Mouse (Mus musculus): Measurements from ENCODE around the gene Primpol. TPM values are rescaled to one million over a fixed set of nuclear protein-coding genes. Genes with fewer than 3 reads are reported as not detected.

Primpol gene
- polyA plus RNA-seq, 1 experiment from 2014 or later = 7.9 TPM

- WGBS (ENCODE audit: insufficient replicate concordance) = 45% methylated on average over 6 of the region's 6 CpGs
Measured at GRCm38 (mm10) chr8:46559428-46559827, 57.6 kb downstream of the Primpol start.

GRCm38 (mm10) chr8:46552441-46552765, 64.6 kb downstream of the Primpol start:
- WGBS (ENCODE audit: insufficient replicate concordance) = under 1% methylated on average over 10 of the region's 10 CpGs
- Histone ChIP-seq H3K4me1 (ENCODE audit: control insufficient read depth, low read depth, low read length) (peaks cover 28% of the 10 kb centered on the region), H3K9me3 (replicated peaks; ENCODE audit: control insufficient read depth, low read length) (no peaks in the 10 kb centered on the region), H3K4me2 (ENCODE audit: low read depth, low read length) (peak overlapping the region; percentile 86), H3K4me3 (ENCODE audit: low read depth, low read length) (peak overlapping the region; percentile 89), H3K9ac (ENCODE audit: low read depth, low read length) (peak overlapping the region; percentile 75), H3K27me3 (ENCODE audit: control insufficient read depth, insufficient read depth, low read depth, low read length) (no peaks in the 10 kb centered on the region), H3K36me3 (ENCODE audit: control insufficient read depth, insufficient read depth) (peaks cover 5% of the 10 kb centered on the region), H3K27ac (ENCODE audit: low read length) (peak overlapping the region; percentile 80)
- ATAC-seq (ENCODE audit: low read depth) = no peak

More at GRCm38 (mm10) chr8:46559428-46559827, 57.6 kb downstream of the Primpol start:
- Histone ChIP-seq H3K36me3 (ENCODE audit: control insufficient read depth, insufficient read depth) (peaks cover 23% of the 10 kb centered on the region), H3K9me3 (replicated peaks; ENCODE audit: control insufficient read depth, low read length) (no peaks in the 10 kb centered on the region), H3K4me2 (ENCODE audit: low read depth, low read length) (no peak overlapping the region), H3K27ac (ENCODE audit: low read length) (no peak overlapping the region), H3K9ac (ENCODE audit: low read depth, low read length) (no peak overlapping the region), H3K27me3 (ENCODE audit: control insufficient read depth, insufficient read depth, low read depth, low read length) (no peaks in the 10 kb centered on the region), H3K4me3 (ENCODE audit: low read depth, low read length) (no peak overlapping the region), H3K4me1 (ENCODE audit: control insufficient read depth, low read depth, low read length) (no peaks in the 10 kb centered on the region)
- no peak for ATAC-seq (ENCODE audit: low read depth)

- peak; percentile 90 for ATAC-seq (ENCODE audit: low read depth)
- H3K9ac ChIP-seq (ENCODE audit: low read depth, low read length) = peak within 1 kb of the TSS; percentile 75
- H3K9me3 ChIP-seq (replicated peaks; ENCODE audit: control insufficient read depth, low read length) = no peaks in the 10 kb centered on the region
- peaks cover 32% of the 10 kb centered on the region for H3K4me1 ChIP-seq (ENCODE audit: control insufficient read depth, low read depth, low read length)
- peaks cover 5% of the 10 kb centered on the region for H3K36me3 ChIP-seq (ENCODE audit: control insufficient read depth, insufficient read depth)
- H3K4me3 ChIP-seq (ENCODE audit: low read depth, low read length) = peak within 1 kb of the TSS; percentile 89
- H3K4me2 ChIP-seq (ENCODE audit: low read depth, low read length) = peak within 1 kb of the TSS; percentile 86
- peak within 1 kb of the TSS; percentile 98 for H3K27ac ChIP-seq (ENCODE audit: low read length)
- WGBS (ENCODE audit: insufficient replicate concordance) = under 1% methylated on average over 50 of the region's 50 CpGs
- no peaks in the 10 kb centered on the region for H3K27me3 ChIP-seq (ENCODE audit: control insufficient read depth, insufficient read depth, low read depth, low read length)
Measured at GRCm38 (mm10) chr8:46551615-46552440, 65.2 kb downstream of the Primpol start, which contains the start of gene Cenpu. Cenpu (plus strand) TSS chr8:46552028.

- Histone ChIP-seq H3K4me1 (ENCODE audit: control insufficient read depth, low read depth, low read length) (peaks cover 39% of the 10 kb centered on the region), H3K27ac (ENCODE audit: low read length) (peak overlapping the region; percentile 98), H3K27me3 (ENCODE audit: control insufficient read depth, insufficient read depth, low read depth, low read length) (no peaks in the 10 kb centered on the region), H3K36me3 (ENCODE audit: control insufficient read depth, insufficient read depth) (no peaks in the 10 kb centered on the region; the same call in 1 of the 2 replicates), H3K4me2 (ENCODE audit: low read depth, low read length) (peak overlapping the region; percentile 77), H3K9me3 (replicated peaks; ENCODE audit: control insufficient read depth, low read length) (no peaks in the 10 kb centered on the region), H3K4me3 (ENCODE audit: low read depth, low read length) (peak overlapping the region; percentile 89), H3K9ac (ENCODE audit: low read depth, low read length) (peak overlapping the region; percentile 40)
- WGBS (ENCODE audit: insufficient replicate concordance) = 19% methylated on average over 4 of the region's 4 CpGs
- ATAC-seq (ENCODE audit: low read depth) = no peak
Measured at GRCm38 (mm10) chr8:46551029-46551428, 66.0 kb downstream of the Primpol start.

- no peak for ATAC-seq (ENCODE audit: low read depth)
- WGBS (ENCODE audit: insufficient replicate concordance) = 80% methylated on average over 8 of the region's 8 CpGs
- H3K4me3 ChIP-seq (ENCODE audit: low read depth, low read length) = no peak overlapping the region
Measured at GRCm38 (mm10) chr8:46550058-46550457, 67.0 kb downstream of the Primpol start.

GRCm38 (mm10) chr8:46547245-46547644, 69.8 kb downstream of the Primpol start:
- H3K27me3 ChIP-seq (ENCODE audit: control insufficient read depth, insufficient read depth, low read depth, low read length) = no peaks in the 10 kb centered on the region
- peak overlapping the region; percentile 61 for H3K9ac ChIP-seq (ENCODE audit: low read depth, low read length)

More at GRCm38 (mm10) chr8:46550058-46550457, 67.0 kb downstream of the Primpol start:
- no peaks in the 10 kb centered on the region for H3K27me3 ChIP-seq (ENCODE audit: control insufficient read depth, insufficient read depth, low read depth, low read length)
- H3K9ac ChIP-seq (ENCODE audit: low read depth, low read length) = no peak overlapping the region
- H3K27ac ChIP-seq (ENCODE audit: low read length) = peak overlapping the region; percentile 8; the same call in 1 of the 2 replicates
- no peaks in the 10 kb centered on the region for H3K36me3 ChIP-seq (ENCODE audit: control insufficient read depth, insufficient read depth)
- no peaks in the 10 kb centered on the region for H3K9me3 ChIP-seq (replicated peaks; ENCODE audit: control insufficient read depth, low read length)
- H3K4me2 ChIP-seq (ENCODE audit: low read depth, low read length) = no peak overlapping the region
- H3K4me1 ChIP-seq (ENCODE audit: control insufficient read depth, low read depth, low read length) = peaks cover 47% of the 10 kb centered on the region

GRCm38 (mm10) chr8:46546431-46547176, 70.4 kb downstream of the Primpol start:
- 25% methylated on average over 11 of the region's 11 CpGs for WGBS (ENCODE audit: insufficient replicate concordance)
- peak; percentile 84 for ATAC-seq (ENCODE audit: low read depth)
- H3K27me3 ChIP-seq (ENCODE audit: control insufficient read depth, insufficient read depth, low read depth, low read length) = no peaks in the 10 kb centered on the region
- H3K4me2 ChIP-seq (ENCODE audit: low read depth, low read length) = peak overlapping the region; percentile 50
- H3K9ac ChIP-seq (ENCODE audit: low read depth, low read length) = peak overlapping the region; percentile 61
- no peaks in the 10 kb centered on the region for H3K9me3 ChIP-seq (replicated peaks; ENCODE audit: control insufficient read depth, low read length)
- H3K4me3 ChIP-seq (ENCODE audit: low read depth, low read length) = peak overlapping the region; percentile 8
- no peaks in the 10 kb centered on the region for H3K36me3 ChIP-seq (ENCODE audit: control insufficient read depth, insufficient read depth)
- H3K27ac ChIP-seq (ENCODE audit: low read length) = peak overlapping the region; percentile 91
- H3K4me1 ChIP-seq (ENCODE audit: control insufficient read depth, low read depth, low read length) = peaks cover 47% of the 10 kb centered on the region

More at GRCm38 (mm10) chr8:46547245-46547644, 69.8 kb downstream of the Primpol start:
- Histone ChIP-seq H3K36me3 (ENCODE audit: control insufficient read depth, insufficient read depth) (no peaks in the 10 kb centered on the region), H3K27ac (ENCODE audit: low read length) (peak overlapping the region; percentile 91), H3K9me3 (replicated peaks; ENCODE audit: control insufficient read depth, low read length) (no peaks in the 10 kb centered on the region), H3K4me2 (ENCODE audit: low read depth, low read length) (peak overlapping the region; percentile 50), H3K4me1 (ENCODE audit: control insufficient read depth, low read depth, low read length) (peaks cover 47% of the 10 kb centered on the region), H3K4me3 (ENCODE audit: low read depth, low read length) (peak overlapping the region; percentile 8)
- WGBS (ENCODE audit: insufficient replicate concordance) = 4% methylated on average over 4 of the region's 4 CpGs
- ATAC-seq (ENCODE audit: low read depth) = peak; percentile 47

- WGBS (ENCODE audit: insufficient replicate concordance) = 74% methylated on average over 5 of the region's 5 CpGs
- Histone ChIP-seq H3K9ac (ENCODE audit: low read depth, low read length) (peak overlapping the region; percentile 8), H3K27ac (ENCODE audit: low read length) (peak overlapping the region; percentile 91)
Measured at GRCm38 (mm10) chr8:46545854-46546253, 71.2 kb downstream of the Primpol start.

More at GRCm38 (mm10) chr8:46545854-46546253, 71.2 kb downstream of the Primpol start:
- no peaks in the 10 kb centered on the region for H3K27me3 ChIP-seq (ENCODE audit: control insufficient read depth, insufficient read depth, low read depth, low read length)
- no peaks in the 10 kb centered on the region for H3K9me3 ChIP-seq (replicated peaks; ENCODE audit: control insufficient read depth, low read length)
- no peaks in the 10 kb centered on the region for H3K36me3 ChIP-seq (ENCODE audit: control insufficient read depth, insufficient read depth)
- H3K4me3 ChIP-seq (ENCODE audit: low read depth, low read length) = no peak overlapping the region
- H3K4me2 ChIP-seq (ENCODE audit: low read depth, low read length) = no peak overlapping the region
- ATAC-seq (ENCODE audit: low read depth) = no peak
- H3K4me1 ChIP-seq (ENCODE audit: control insufficient read depth, low read depth, low read length) = peaks cover 49% of the 10 kb centered on the region

All from liver, embryonic 16.5 days (tissue).